Mouse (Mus musculus) liver, embryonic 11.5 days (tissue): ENCODE results near the gene Grb14. TPM values are rescaled to one million over a fixed set of nuclear protein-coding genes. Genes with fewer than 3 reads are reported as not detected.

Experiments used
- ATAC-seq: fragments of 200-750 bp; cut with Nextera tagmentation; replicated peaks from 2 replicates; pipeline ENCODE4 v1.8.0; 2017; ENCODE audit warnings: moderate number of reproducible peaks, mild to moderate bottlenecking, moderate TSS enrichment, moderate library complexity; ENCODE audit not compliant: low FRiP score
- DNase-seq: peaks from one replicate; pipeline ENCODE4 v3.0.0-alpha.2; 2017; ENCODE audit warnings: low spot score
- H3K27ac ChIP-seq: fragments of 300-500 bp; sonication (generic); 2 replicates; pipeline ENCODE4 v1.5.1; 2014; ENCODE audit warnings: mild to moderate bottlenecking, low read depth, low read length, control low read depth
- H3K27me3 ChIP-seq: fragments of 300-500 bp; sonication (generic); replicated peaks from 2 replicates; pipeline ENCODE4 v1.6.1; 2014; ENCODE audit warnings: low read length, mixed read lengths; ENCODE audit not compliant: control insufficient read depth, insufficient read depth
- H3K36me3 ChIP-seq: fragments of 300-500 bp; sonication (generic); 2 replicates; pipeline ENCODE4 v1.6.1; 2014; ENCODE audit warnings: mild to moderate bottlenecking, low read length, moderate library complexity, mixed read lengths; ENCODE audit not compliant: control insufficient read depth, insufficient read depth
- H3K4me1 ChIP-seq: fragments of 300-500 bp; sonication (generic); replicated peaks from 2 replicates; pipeline ENCODE4 v1.6.1; 2014; ENCODE audit warnings: low read length, mixed read lengths; ENCODE audit not compliant: control insufficient read depth, insufficient read depth
- H3K4me2 ChIP-seq: fragments of 300-500 bp; sonication (generic); 2 replicates; pipeline ENCODE4 v1.6.1; 2014; ENCODE audit warnings: mild to moderate bottlenecking, control low read depth, moderate library complexity
- H3K4me3 ChIP-seq: fragments of 300-500 bp; sonication (generic); 2 replicates; pipeline ENCODE4 v1.5.1; 2014; ENCODE audit warnings: low read depth, low read length, control low read depth
- H3K9ac ChIP-seq: fragments of 300-500 bp; sonication (generic); 2 replicates; pipeline ENCODE4 v1.6.1; 2014; ENCODE audit warnings: low read depth, low read length, control low read depth
- H3K9me3 ChIP-seq: fragments of 300-500 bp; sonication (generic); 2 replicates; pipeline ENCODE4 v1.6.1; 2016; ENCODE audit warnings: low read length, inconsistent platforms, mixed read lengths; ENCODE audit not compliant: control insufficient read depth
- WGBS: fragments of 180-500 bp; shearing (Covaris S2); extraction: QIAGEN DNeasy Blood & Tissue Kit; methylation state at CpG from one replicate; pipeline ENCODE4 v1.1.7; 2014; 5-methylcytosine and 5-hydroxymethylcytosine counted together
- polyA plus RNA-seq: library from polyadenylated mRNA; unstranded; fragments of >200 nt; fragmentation: Nextera tagmentation; extraction: Ambion mirVana; gene quantifications from 2 replicates; pipeline ENCODE4 v1.2.1, GENCODE M21; 2014

The Grb14 gene
- polyA plus RNA-seq, 1 experiment from 2014 or later = 7.7 TPM

GRCm38 (mm10) chr2:64878275-64878674, 146.5 kb downstream of the Grb14 start:
- no peaks in the 10 kb centered on the region for H3K4me1 ChIP-seq
- no peaks in the 10 kb centered on the region for H3K9me3 ChIP-seq
- DNase-seq = no peak
- ATAC-seq = no peak
- H3K9ac ChIP-seq = no peak overlapping the region
- 40% methylated on average over 2 of the region's 2 CpGs for WGBS
- H3K4me3 ChIP-seq = no peak overlapping the region
- H3K27me3 ChIP-seq = no peaks in the 10 kb centered on the region
- no peak overlapping the region for H3K4me2 ChIP-seq
- no peak overlapping the region for H3K27ac ChIP-seq
- H3K36me3 ChIP-seq = no peaks in the 10 kb centered on the region

Other genes with a start within 250 kb of the Grb14 start
- gene Cobll1, start 214.4 kb upstream of the Grb14 start, polyA plus RNA-seq = 5.8 and 6.4 TPM in 2 replicates